Mouse (Mus musculus) B cell, adult (primary cell): ENCODE results near the gene Nr4a1. TPM values are rescaled to one million over a fixed set of nuclear protein-coding genes. Genes with fewer than 3 reads are reported as not detected.

Source experiments
- total RNA-seq: library from RNA; stranded (reverse); gene quantifications from 4 replicates; pipeline ENCODE4 v1.2.4, GENCODE M21; 2023; ENCODE audit not compliant: inconsistent age

Nr4a1 gene
- total RNA-seq = 493 to 528 TPM (median 512 TPM) in 4 replicates

DNA sequence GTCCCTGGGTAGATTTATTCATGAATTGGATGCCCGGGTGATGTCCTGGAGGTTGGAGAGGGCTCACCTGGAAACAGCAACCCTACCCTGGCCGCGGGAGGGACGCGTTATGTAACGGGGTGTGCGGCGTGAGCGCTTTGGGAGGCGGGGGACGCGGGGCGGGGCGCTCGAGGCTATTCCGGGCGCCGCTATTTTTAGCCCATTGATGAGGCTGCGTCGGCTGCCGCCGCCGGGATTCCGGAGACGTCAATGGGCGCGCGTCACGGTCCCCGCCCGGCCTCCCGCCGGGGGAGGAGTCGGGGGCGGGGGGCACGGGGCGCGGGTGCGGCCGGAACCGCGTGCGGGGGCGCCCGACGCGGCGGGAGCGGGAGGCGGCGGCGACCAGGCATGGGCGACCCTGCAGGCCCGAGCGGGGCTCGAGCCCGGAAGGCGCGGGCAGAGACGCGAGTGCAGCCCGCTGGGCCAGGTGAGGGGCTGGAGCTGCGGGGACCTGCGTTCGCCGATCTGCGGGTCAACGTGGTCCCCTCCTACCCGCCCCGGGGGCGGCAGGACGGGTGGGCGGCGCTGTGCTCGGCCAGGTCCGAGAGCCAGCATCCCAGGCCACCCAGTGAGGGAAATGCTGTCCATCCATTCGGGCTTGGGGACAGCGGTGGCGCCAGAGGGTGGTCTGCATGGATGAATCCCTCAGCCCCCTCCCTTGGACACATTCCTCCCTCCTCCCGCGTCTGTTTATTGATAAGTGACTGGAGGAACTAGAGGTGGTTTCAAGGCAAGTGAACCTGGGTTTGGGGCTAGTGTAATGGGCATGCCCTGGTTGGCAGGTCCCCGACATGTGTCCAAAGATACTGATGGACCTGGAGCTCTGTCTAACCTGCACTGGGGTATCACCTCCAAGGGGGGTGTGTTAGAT lies at the start of gene Nr4a1:
TSS of gene Nr4a1 (plus strand) at position 384 of the 910 bp plus-strand sequence.

DNA sequence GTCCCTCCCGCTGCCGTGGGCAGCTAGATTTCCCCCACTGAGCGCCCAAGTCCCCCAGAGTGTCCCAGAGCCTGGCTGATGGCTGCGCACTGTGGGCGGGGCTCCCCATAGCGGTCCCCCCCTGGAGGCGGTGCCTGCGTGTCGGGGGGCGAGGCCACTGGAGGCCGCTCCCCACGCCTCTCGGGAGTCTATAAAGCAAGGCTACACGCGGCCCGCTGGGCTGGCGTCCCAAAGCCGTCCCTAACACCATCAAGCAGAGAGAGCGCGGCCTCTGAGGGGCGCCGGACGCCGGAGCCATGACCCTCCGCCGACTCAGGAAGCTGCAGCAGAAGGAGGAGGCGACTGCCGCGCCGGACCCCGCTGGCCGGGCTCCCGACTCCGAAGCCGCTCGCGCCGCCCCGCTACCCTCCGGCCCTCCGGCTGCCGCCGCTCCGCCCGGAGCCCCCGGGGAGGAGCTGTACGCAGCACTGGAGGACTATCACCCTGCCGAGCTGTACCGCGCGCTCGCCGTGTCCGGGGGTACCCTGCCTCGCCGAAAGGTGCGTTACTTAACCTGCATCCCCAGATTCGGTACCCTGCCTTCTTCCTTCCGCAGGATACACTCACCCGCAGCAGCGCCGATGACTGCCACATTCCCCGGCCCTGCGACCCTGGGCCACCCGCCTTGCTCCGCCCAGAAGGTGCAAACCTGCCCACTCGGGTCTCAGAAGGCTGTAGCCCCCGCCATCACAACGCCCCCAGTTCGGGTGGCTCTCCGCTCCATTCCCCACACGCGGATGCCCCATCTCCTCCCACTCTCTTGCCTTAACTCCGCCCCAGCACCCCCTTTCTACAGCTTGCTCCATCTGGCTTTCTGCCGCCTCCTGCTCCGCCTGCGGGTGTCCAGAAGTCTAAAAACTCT lies 29.8 kb upstream of the Nr4a1 start, which contains the start of gene Grasp:
TSS of gene Grasp (plus strand) at position 183 of the 901 bp plus-strand sequence.

GRCm38 (mm10) chr15:101283911-101284750 lies 30.1 kb downstream of the Nr4a1 start, which contains the start of gene Atg101:
Gene Atg101, plus strand, starts transcription at chr15:101284272.

GRCm38 (mm10) chr15:101293025-101293621 lies 39.1 kb downstream of the Nr4a1 start, which contains the start of gene 6030408B16Rik:
Gene 6030408B16Rik, plus strand, starts transcription at chr15:101293212.

Other genes starting within 250 kb of the Nr4a1 start
- not detected in 4 replicates for gene Gm47841, start 206.9 kb upstream of the Nr4a1 start, total RNA-seq
- gene Fignl2, start 175.7 kb upstream of the Nr4a1 start, total RNA-seq = not detected in 4 replicates
- not detected in 4 replicates for gene Ankrd33, start 138.5 kb upstream of the Nr4a1 start, total RNA-seq
- gene Acvrl1, start 125.7 kb upstream of the Nr4a1 start, total RNA-seq = 0.80 to 3.4 TPM (median 1.0 TPM) in 4 replicates
- gene Acvr1b, start 80.2 kb upstream of the Nr4a1 start, total RNA-seq = 22.4 to 28.0 TPM (median 23.8 TPM) in 4 replicates
- 27.0 to 35.5 TPM (median 34.3 TPM) in 4 replicates for gene Grasp, start 30.1 kb upstream of the Nr4a1 start, total RNA-seq
- gene Atg101, start 30.0 kb downstream of the Nr4a1 start, total RNA-seq = 56.5 to 76.2 TPM (median 66.4 TPM) in 4 replicates
- 0.96 to 2.2 TPM (median 2.0 TPM) in 4 replicates for gene 6030408B16Rik, start 38.9 kb downstream of the Nr4a1 start, total RNA-seq
- 0.18 to 0.26 TPM in 2 of 4 replicates, not detected in the others for gene Krt80, start 115.9 kb downstream of the Nr4a1 start, total RNA-seq
- not detected in 4 replicates for gene Krt7, start 156.8 kb downstream of the Nr4a1 start, total RNA-seq
- gene Krt87, start 184.5 kb downstream of the Nr4a1 start, total RNA-seq = not detected in 4 replicates
- gene Krt88, start 193.5 kb downstream of the Nr4a1 start, total RNA-seq = not detected in 4 replicates
- gene Krt81, start 209.5 kb downstream of the Nr4a1 start, total RNA-seq = not detected in 4 replicates
- not detected in 4 replicates for gene Krt86, start 219.2 kb downstream of the Nr4a1 start, total RNA-seq
- not detected in 4 replicates for gene Krt83, start 237.2 kb downstream of the Nr4a1 start, total RNA-seq